Mouse (Mus musculus): ENCODE measurements around the gene Srpk1.

GRCm38 (mm10) chr17:28553040-28553793 lies 69.3 kb downstream of the Srpk1 start:
- TF ChIP-seq POLR2A (IDR thresholded peaks at IDR 0.05; ENCODE audit: borderline replicate concordance, insufficient read depth, low read length) = no peak
- peak; percentile 81 for TF ChIP-seq CTCF (IDR thresholded peaks at IDR 0.05; ENCODE audit: borderline replicate concordance, insufficient read depth, low read depth, low read length)
